Mouse (Mus musculus) heart, embryonic 11.5 days (tissue): ENCODE measurements around the gene Tmppe. TPM values are rescaled to one million over a fixed set of nuclear protein-coding genes. Genes with fewer than 3 reads are reported as not detected.

ENCODE experiments used
- ATAC-seq: fragments of 200-750 bp; cut with Nextera tagmentation; replicated peaks from 2 replicates; pipeline ENCODE4 v1.8.0; 2017; ENCODE audit warnings: moderate library complexity; ENCODE audit not compliant: insufficient number of reproducible peaks, low FRiP score, low TSS enrichment
- H3K27ac ChIP-seq: fragments of 300-500 bp; sonication (generic); 2 replicates; pipeline ENCODE4 v1.5.1; 2014; ENCODE audit warnings: mild to moderate bottlenecking, low read depth, low read length
- H3K27me3 ChIP-seq: fragments of 300-500 bp; sonication (generic); 2 replicates; pipeline ENCODE4 v1.6.1; 2014; ENCODE audit warnings: mild to moderate bottlenecking, low read length, mixed read lengths; ENCODE audit not compliant: control insufficient read depth, insufficient read depth
- H3K36me3 ChIP-seq: fragments of 300-500 bp; sonication (generic); 2 replicates; pipeline ENCODE4 v1.6.1; 2014; ENCODE audit warnings: mild to moderate bottlenecking, low read length, moderate library complexity, mixed read lengths; ENCODE audit not compliant: control insufficient read depth, insufficient read depth
- H3K4me1 ChIP-seq: fragments of 300-500 bp; sonication (generic); 2 replicates; pipeline ENCODE4 v1.6.1; 2014; ENCODE audit warnings: low read length; ENCODE audit not compliant: control insufficient read depth, insufficient read depth
- H3K4me2 ChIP-seq: fragments of 300-500 bp; sonication (generic); 2 replicates; pipeline ENCODE4 v1.6.1; 2014; ENCODE audit warnings: mild to moderate bottlenecking, moderate library complexity
- H3K4me3 ChIP-seq: fragments of 300-500 bp; sonication (generic); 2 replicates; pipeline ENCODE4 v1.5.1; 2014; ENCODE audit warnings: low read depth, low read length
- H3K9ac ChIP-seq: fragments of 300-500 bp; sonication (generic); 2 replicates; pipeline ENCODE4 v1.6.1; 2014; ENCODE audit warnings: mild to moderate bottlenecking, low read depth, low read length, moderate library complexity
- H3K9me3 ChIP-seq: fragments of 300-500 bp; sonication (generic); replicated peaks from 2 replicates; pipeline ENCODE4 v1.6.1; 2016; ENCODE audit warnings: low read length; ENCODE audit not compliant: control insufficient read depth
- whole genome bisulfite sequencing: fragments of 180-500 bp; shearing (Covaris S2); extraction: QIAGEN DNeasy Blood & Tissue Kit; methylation state at CpG from one replicate; pipeline ENCODE4 v1.1.7; 2014; ENCODE audit not compliant: insufficient replicate concordance; 5-methylcytosine and 5-hydroxymethylcytosine counted together
- polyA plus RNA-seq: library from polyadenylated mRNA; unstranded; fragments of >200 nt; fragmentation: Nextera tagmentation; extraction: Ambion mirVana; gene quantifications from 2 replicates; pipeline ENCODE4 v1.2.1, GENCODE M21; 2014

The Tmppe gene
- polyA plus RNA-seq, 1 experiment from 2014 or later = 4.3 TPM

- Histone ChIP-seq H3K36me3 (no peaks in the 10 kb centered on the region), H3K9ac (no peak overlapping the region), H3K4me1 (no peaks in the 10 kb centered on the region), H3K27ac (no peak overlapping the region), H3K9me3 (no peaks in the 10 kb centered on the region), H3K4me3 (no peak overlapping the region), H3K27me3 (no peaks in the 10 kb centered on the region), H3K4me2 (no peak overlapping the region)
- 91% methylated on average over 9 of the region's 9 CpGs for WGBS
- ATAC-seq = no peak
Observed at GRCm38 (mm10) chr9:114442225-114442624, 41.3 kb downstream of the Tmppe start.

- Histone ChIP-seq H3K9me3 (no peaks in the 10 kb centered on the region), H3K4me3 (no peak overlapping the region), H3K27ac (no peak overlapping the region), H3K36me3 (no peaks in the 10 kb centered on the region), H3K9ac (no peak overlapping the region), H3K4me2 (no peak overlapping the region), H3K4me1 (no peaks in the 10 kb centered on the region), H3K27me3 (no peaks in the 10 kb centered on the region)
- WGBS = 78% methylated on average over 9 of the region's 9 CpGs
- ATAC-seq = no peak
Observed at GRCm38 (mm10) chr9:114442893-114443292, 42.0 kb downstream of the Tmppe start.

GRCm38 (mm10) chr9:114443351-114443750 lies 42.4 kb downstream of the Tmppe start:
- H3K9me3 ChIP-seq = no peaks in the 10 kb centered on the region
- no peak for ATAC-seq
- no peaks in the 10 kb centered on the region for H3K36me3 ChIP-seq
- no peaks in the 10 kb centered on the region for H3K4me1 ChIP-seq
- no peak overlapping the region for H3K9ac ChIP-seq
- H3K4me3 ChIP-seq = no peak overlapping the region
- H3K27ac ChIP-seq = no peak overlapping the region
- WGBS = 88% methylated on average over 8 of the region's 8 CpGs
- no peak overlapping the region for H3K4me2 ChIP-seq
- no peaks in the 10 kb centered on the region for H3K27me3 ChIP-seq

- 0 out of 2 replicates have a peak overlapping the region, but pooled peaks have one; percentile 30 for H3K27ac ChIP-seq
- H3K9ac ChIP-seq = no peak overlapping the region
- H3K27me3 ChIP-seq = no peaks in the 10 kb centered on the region
- H3K4me2 ChIP-seq = no peak overlapping the region
- H3K4me3 ChIP-seq = no peak overlapping the region
- 61% methylated on average over 8 of the region's 8 CpGs for WGBS
- peak; percentile 56 for ATAC-seq
- no peaks in the 10 kb centered on the region for H3K4me1 ChIP-seq
- no peaks in the 10 kb centered on the region for H3K9me3 ChIP-seq
- no peaks in the 10 kb centered on the region for H3K36me3 ChIP-seq
Observed at GRCm38 (mm10) chr9:114446887-114447286, 46.0 kb downstream of the Tmppe start.

- ATAC-seq = no peak
- Histone ChIP-seq H3K9ac (no peak overlapping the region), H3K27me3 (no peaks in the 10 kb centered on the region), H3K4me1 (no peaks in the 10 kb centered on the region), H3K9me3 (no peaks in the 10 kb centered on the region), H3K4me2 (no peak overlapping the region), H3K4me3 (no peak overlapping the region), H3K36me3 (no peaks in the 10 kb centered on the region), H3K27ac (no peak overlapping the region)
- 60% methylated on average over 5 of the region's 5 CpGs for WGBS
Observed at GRCm38 (mm10) chr9:114448700-114449099, 47.8 kb downstream of the Tmppe start.

DNA sequence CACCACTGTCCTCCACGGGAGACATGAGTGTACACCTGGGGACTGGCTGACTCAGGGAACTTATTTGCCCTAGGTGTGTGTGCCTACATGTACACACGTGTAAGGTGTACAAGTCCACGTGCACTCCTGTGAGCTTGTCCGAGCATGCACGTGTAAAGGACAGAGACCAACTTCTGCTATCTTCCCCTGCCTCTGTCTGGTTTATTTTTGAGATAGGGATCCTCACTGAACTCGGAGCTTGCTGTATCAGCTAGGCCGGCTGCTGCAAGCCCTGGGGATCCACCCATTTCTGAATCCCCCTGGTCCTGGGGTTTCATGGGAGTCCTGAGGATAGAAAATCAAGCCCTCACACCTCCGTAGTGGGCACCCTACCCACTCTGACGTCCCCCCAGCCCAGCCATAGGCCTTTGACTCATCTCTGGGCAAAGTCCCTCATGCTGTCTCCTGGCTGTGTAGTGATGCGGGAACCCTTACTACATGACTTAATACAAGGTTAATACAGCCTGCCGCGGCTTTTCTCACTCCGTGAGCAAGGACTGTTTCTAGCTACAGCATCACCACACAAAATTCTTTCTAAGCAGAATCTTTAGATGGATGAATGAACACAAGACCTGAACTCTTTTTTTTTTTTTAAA lies 48.3 kb downstream of the Tmppe start:
- no peak for ATAC-seq
- Histone ChIP-seq H3K4me2 (no peak overlapping the region), H3K4me3 (no peak overlapping the region), H3K27ac (no peak overlapping the region), H3K9ac (no peak overlapping the region), H3K36me3 (no peaks in the 10 kb centered on the region), H3K27me3 (no peaks in the 10 kb centered on the region), H3K9me3 (no peaks in the 10 kb centered on the region), H3K4me1 (no peaks in the 10 kb centered on the region)
- 68% methylated on average over 13 of the region's 13 CpGs for WGBS

- 84% methylated on average over 7 of the region's 7 CpGs for WGBS
- no peak overlapping the region for H3K4me3 ChIP-seq
- no peak overlapping the region for H3K9ac ChIP-seq
- no peak overlapping the region for H3K4me2 ChIP-seq
- no peak overlapping the region for H3K27ac ChIP-seq
- H3K4me1 ChIP-seq = no peaks in the 10 kb centered on the region
- no peaks in the 10 kb centered on the region for H3K27me3 ChIP-seq
- no peak for ATAC-seq
- H3K9me3 ChIP-seq = no peaks in the 10 kb centered on the region
- H3K36me3 ChIP-seq = peaks cover 4% of the 10 kb centered on the region
Observed at GRCm38 (mm10) chr9:114451615-114452014, 50.7 kb downstream of the Tmppe start.

DNA sequence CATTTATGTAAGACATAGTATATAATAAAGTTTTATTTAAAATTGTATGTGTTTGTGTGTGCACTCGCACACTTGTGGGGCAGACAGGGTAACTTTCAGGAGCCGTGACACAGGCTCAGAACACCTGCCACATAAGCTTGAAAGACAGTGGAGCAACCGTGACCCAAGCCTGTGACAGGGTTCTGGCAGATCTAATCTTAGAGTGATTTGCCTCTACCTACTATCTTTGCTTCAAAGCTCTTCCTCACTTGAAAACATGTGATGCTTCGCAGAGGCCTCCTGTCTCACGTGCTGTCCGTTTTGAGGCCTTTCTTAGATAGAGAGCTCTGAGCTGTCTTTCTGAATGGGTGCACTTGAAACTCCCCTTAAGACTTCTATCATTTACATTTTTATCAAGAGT lies 51.5 kb downstream of the Tmppe start:
- ATAC-seq = no peak
- Histone ChIP-seq H3K27ac (no peak overlapping the region), H3K4me1 (no peaks in the 10 kb centered on the region), H3K9me3 (no peaks in the 10 kb centered on the region), H3K36me3 (peaks cover 4% of the 10 kb centered on the region), H3K9ac (no peak overlapping the region), H3K27me3 (no peaks in the 10 kb centered on the region), H3K4me2 (no peak overlapping the region), H3K4me3 (no peak overlapping the region)
- 64% methylated on average over 6 of the region's 6 CpGs for WGBS

DNA sequence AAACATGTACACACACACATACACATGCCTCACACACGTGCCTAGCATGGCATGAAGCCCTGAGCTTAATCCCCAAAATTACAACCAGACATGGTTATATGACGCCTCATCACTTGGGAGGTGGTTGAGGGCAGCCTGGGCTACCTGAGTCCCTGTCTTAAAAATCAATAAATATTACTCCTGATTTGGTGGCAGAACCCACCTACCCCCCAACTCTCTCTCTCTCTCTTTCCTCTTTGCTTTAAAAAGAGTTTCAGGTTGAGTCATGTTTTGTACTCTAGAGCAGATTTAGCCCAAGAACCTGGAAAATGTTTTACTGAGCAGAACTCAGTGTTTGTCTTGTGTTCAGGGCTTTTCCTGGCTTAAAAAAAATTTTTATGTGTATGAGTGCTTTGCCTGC lies 54.5 kb downstream of the Tmppe start:
- Histone ChIP-seq H3K36me3 (peaks cover 8% of the 10 kb centered on the region), H3K9ac (no peak overlapping the region), H3K4me2 (no peak overlapping the region), H3K4me3 (no peak overlapping the region), H3K9me3 (no peaks in the 10 kb centered on the region), H3K27ac (no peak overlapping the region), H3K4me1 (no peaks in the 10 kb centered on the region), H3K27me3 (no peaks in the 10 kb centered on the region)
- no peak for ATAC-seq
- WGBS = 76% methylated on average over 2 of the region's 2 CpGs
